Mouse (Mus musculus) bone marrow, adult 2 months (tissue): ENCODE results near the gene Chpt1.

Experiments used
- CTCF ChIP-seq: fragments of 200-500 bp; IDR thresholded peaks from 2 replicates; pipeline ENCODE4 v1.5.1; 2011; ENCODE audit warnings: low read length, control low read depth; ENCODE audit not compliant: control insufficient read depth, insufficient read depth
- POLR2A ChIP-seq: fragments of 200-500 bp; IDR thresholded peaks from 2 replicates; pipeline ENCODE4 v1.6.1; 2011; ENCODE audit warnings: low read depth, mild to moderate bottlenecking, control low read depth, low read length, borderline replicate concordance; ENCODE audit not compliant: control insufficient read depth

DNA sequence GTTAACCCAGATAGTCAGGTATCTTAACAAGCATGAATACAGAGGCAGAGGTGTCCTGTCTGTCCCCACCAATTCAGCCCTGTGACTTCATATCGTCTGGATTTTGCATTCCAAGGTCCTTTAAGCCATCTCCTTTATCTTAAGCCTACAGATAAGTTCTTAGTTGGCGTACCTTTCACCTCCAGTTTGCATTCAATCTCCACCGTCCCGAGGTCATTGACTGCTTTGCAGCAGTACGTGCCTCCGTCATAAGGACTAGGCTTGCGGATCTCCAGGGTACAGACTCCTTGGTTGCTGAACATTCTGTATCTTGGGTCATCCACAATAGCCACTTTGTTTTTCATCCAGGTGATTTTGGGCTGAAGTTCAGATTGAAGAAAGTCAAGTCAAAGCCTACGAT lies 18.9 kb upstream of the Chpt1 start:
- TF ChIP-seq CTCF (no peak), POLR2A (no peak)
